Mouse (Mus musculus) thymus, adult 2 months (tissue): ENCODE measurements at regions not wholly inside any gene's neighbourhood (a gene's known extent, or its start where the extent isn't known, plus 50 kb on each side); places are given as distances from the start of the nearest gene placed in this dataset.

ENCODE experiments used
- CTCF ChIP-seq: fragments of 200-500 bp; IDR thresholded peaks from 2 replicates; pipeline ENCODE4 v1.5.1; 2012; ENCODE audit warnings: mild to moderate bottlenecking, control low read depth, low read length, moderate library complexity, borderline replicate concordance; ENCODE audit not compliant: control insufficient read depth, poor library complexity, insufficient read depth; ENCODE audit errors: extremely low read depth
- POLR2A ChIP-seq: fragments of 200-500 bp; IDR thresholded peaks from 2 replicates; pipeline ENCODE4 v1.6.1; 2012; ENCODE audit warnings: mild to moderate bottlenecking, low read length, control low read depth, moderate library complexity; ENCODE audit not compliant: control insufficient read depth, poor library complexity, insufficient read depth; ENCODE audit errors: extremely low read depth

DNA sequence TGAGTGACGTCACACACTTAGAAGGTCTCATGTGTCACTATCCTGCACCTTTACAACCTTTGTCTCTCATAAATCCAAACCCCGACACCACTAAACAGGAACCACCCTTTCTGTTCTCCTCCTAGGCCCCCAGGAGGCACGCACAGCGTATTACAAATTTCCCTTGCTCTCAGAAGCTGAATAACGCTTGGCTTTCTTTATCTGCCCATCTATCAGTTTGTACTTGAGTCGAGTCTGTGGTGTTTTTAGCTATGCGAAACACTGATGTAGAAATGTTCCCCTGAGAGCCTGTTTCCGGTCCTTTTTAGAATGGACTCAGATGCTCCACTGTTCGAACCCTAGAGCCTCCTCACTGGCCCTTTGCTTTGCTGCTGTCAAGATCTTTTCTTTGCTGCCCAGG, 225.8 kb upstream of the 1700056E22Rik start:
- TF ChIP-seq CTCF (no peak), POLR2A (no peak)
